Mouse (Mus musculus): ENCODE measurements around the gene Sort1. TPM values are rescaled to one million over a fixed set of nuclear protein-coding genes. Genes with fewer than 3 reads are reported as not detected.

The Sort1 gene
- polyA plus RNA-seq, 1 experiment from 2014 or later, result 12.1 TPM

DNA sequence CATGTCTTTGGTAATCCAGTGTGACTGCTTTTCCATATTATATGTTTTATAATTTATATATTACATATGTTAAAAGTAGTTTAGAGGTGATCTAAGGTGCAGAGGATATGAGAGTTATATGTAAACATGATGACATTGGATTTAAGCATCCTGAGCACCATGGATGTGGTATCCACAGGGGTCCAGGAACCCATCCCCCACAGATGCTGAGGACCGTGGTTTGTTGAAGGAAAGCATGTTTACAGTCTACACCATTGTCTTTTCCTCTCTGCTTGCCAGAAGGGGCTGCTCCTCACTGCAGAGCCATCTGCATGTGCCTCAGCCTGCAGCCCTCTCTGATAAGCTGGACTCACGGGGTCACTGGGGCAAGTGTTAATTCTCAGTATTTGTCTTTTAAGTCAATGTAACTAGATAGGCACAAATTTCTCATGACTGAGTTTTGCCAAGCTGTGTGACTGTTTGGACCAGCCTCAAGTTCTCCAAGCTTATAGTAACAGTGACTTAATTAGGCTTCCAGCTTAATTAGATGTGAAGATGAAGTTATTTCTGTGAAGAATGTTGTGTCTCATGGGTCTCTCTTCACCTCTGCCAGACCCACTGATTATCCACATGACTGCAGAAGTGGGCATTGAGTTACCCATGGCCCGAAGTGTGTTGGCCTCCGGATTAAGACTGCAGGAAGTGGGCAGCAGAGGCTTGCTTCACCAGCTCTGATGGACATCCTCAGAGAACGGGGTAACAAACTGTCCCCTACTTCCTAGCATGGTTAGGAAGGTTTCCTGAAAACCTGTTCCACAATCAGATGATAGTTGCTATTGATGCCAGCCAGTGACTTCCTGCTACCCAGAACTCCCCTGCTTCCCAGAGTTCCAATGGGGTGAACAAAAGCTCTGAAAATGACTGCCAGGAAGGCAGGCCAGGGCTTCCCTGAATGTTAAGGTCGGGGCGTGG is 14.0 kb downstream of the Sort1 start:
- peaks cover 40% of the 10 kb centered on the region for H3K4me1 ChIP-seq
- H3K4me2 ChIP-seq, result no peak overlapping the region
- no peak overlapping the region for H3K9ac ChIP-seq
- no peaks in the 10 kb centered on the region for H3K27me3 ChIP-seq
- no peak overlapping the region for H3K27ac ChIP-seq
- ATAC-seq (replicated peaks; ENCODE audit: low FRiP score), result no peak
- no peaks in the 10 kb centered on the region for H3K36me3 ChIP-seq
- 69% methylated on average over 7 of the region's 7 CpGs for WGBS
- H3K9me3 ChIP-seq (replicated peaks), result no peaks in the 10 kb centered on the region
- H3K4me3 ChIP-seq (replicated peaks), result no peak overlapping the region

DNA sequence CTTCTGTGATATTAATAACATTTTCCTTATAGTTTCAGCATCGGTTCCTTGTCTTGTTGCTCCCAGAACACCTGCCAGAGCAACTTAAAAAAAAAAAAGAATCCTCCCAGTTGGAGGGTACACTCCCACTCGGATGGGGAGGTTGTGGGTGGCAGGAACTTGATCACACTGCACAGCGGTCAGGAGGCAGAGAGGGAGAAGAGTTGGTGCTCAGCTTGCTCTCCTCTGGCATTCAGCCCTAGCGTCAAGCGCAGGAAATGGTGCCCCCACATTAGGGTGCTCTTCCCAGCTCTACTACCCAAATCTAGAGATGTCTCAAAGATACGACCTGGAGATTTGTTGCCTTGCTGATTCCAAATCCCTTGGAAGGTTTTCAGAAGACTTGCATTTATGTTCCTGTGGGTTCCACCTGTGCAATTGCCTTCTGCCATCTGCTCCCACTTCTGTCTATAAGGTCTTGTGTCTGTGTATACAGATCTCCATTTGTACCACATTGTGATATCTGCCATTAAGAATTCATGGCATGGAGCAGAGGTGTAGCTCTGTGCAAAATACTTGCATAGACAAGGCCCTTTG is 16.7 kb downstream of the Sort1 start:
- no peak overlapping the region for H3K9ac ChIP-seq
- ATAC-seq (replicated peaks; ENCODE audit: low FRiP score), result no peak
- WGBS, result 62% methylated on average over 6 of the region's 6 CpGs
- H3K4me3 ChIP-seq (replicated peaks), result no peak overlapping the region
- H3K36me3 ChIP-seq, result no peaks in the 10 kb centered on the region
- H3K4me2 ChIP-seq, result no peak overlapping the region
- H3K4me1 ChIP-seq, result peaks cover 31% of the 10 kb centered on the region
- H3K9me3 ChIP-seq (replicated peaks), result no peaks in the 10 kb centered on the region
- H3K27me3 ChIP-seq, result no peaks in the 10 kb centered on the region
- H3K27ac ChIP-seq, result no peak overlapping the region

DNA sequence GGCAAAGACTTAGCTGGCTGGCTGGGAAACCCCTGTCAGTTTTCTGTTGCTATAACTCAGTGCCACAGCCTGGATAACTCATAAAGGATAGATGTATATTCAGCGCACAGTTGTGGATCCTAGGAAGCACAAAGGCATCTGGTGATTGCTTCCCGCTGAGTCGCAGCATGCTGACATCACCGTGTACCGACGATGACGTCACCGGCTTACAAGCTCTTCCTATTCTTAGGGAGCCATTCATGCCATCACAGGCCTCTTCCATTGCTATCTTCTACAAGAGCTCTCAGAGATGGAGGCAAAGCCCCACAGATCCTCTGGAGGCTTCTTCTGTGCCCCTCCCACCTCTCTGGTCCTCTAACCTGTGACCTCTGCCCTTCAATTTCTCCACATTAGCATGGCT is 19.8 kb downstream of the Sort1 start:
- no peak for ATAC-seq (replicated peaks; ENCODE audit: low FRiP score)
- H3K4me3 ChIP-seq (replicated peaks), result no peak overlapping the region
- no peaks in the 10 kb centered on the region for H3K27me3 ChIP-seq
- 90% methylated on average over 8 of the region's 8 CpGs for WGBS
- no peak overlapping the region for H3K4me2 ChIP-seq
- H3K27ac ChIP-seq, result no peak overlapping the region
- no peak overlapping the region for H3K9ac ChIP-seq
- no peaks in the 10 kb centered on the region for H3K9me3 ChIP-seq (replicated peaks)
- no peaks in the 10 kb centered on the region for H3K36me3 ChIP-seq
- peaks cover 18% of the 10 kb centered on the region; the same call in 1 of the 2 replicates for H3K4me1 ChIP-seq

DNA sequence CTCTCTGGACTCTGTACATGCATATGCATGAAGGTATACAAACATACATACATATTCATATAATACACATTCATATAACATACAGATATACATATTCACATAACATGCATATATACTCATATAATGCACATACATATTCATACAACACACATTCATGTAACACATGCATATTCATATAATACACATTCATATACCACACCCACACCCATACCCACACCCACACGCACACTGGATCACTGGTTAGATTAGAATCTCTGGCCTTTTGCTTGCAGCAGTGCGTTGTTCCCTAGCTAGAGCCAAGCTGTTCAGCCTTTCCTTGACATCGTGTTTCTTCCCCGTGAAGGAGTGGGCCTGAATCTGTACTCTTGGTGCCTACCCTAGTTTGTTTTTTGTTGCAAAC is 20.9 kb downstream of the Sort1 start:
- Histone ChIP-seq H3K9me3 (replicated peaks) (no peaks in the 10 kb centered on the region), H3K4me1 (peaks cover 18% of the 10 kb centered on the region; the same call in 1 of the 2 replicates), H3K4me3 (replicated peaks) (no peak overlapping the region), H3K9ac (no peak overlapping the region), H3K4me2 (no peak overlapping the region), H3K36me3 (no peaks in the 10 kb centered on the region), H3K27me3 (no peaks in the 10 kb centered on the region), H3K27ac (no peak overlapping the region)
- WGBS, result 79% methylated on average over 4 of the region's 4 CpGs
- ATAC-seq (replicated peaks; ENCODE audit: low FRiP score), result no peak

DNA sequence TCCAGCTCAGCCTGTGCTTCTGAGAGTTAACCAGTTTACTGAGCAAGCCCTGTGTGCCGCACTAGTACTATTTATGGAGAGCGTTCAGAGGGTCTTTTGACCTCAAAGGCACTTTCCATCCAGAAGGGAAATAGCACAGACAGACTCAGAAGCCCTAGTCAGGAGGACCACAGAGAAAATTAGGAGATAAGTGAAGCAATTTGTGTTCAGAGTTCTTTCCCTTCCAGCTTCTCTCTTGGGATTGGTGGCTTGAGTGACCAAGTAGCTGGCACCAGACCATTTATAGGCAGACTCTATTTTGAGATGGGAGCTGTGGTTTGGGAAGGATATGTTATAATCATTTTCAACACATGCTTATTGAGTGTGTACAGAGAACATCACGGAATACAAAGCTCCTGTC is 22.5 kb downstream of the Sort1 start:
- WGBS, result 58% methylated on average over 3 of the region's 3 CpGs
- H3K9me3 ChIP-seq (replicated peaks), result no peaks in the 10 kb centered on the region
- no peak for ATAC-seq (replicated peaks; ENCODE audit: low FRiP score)
- H3K27me3 ChIP-seq, result no peaks in the 10 kb centered on the region
- peaks cover 15% of the 10 kb centered on the region; the same call in 1 of the 2 replicates for H3K4me1 ChIP-seq
- no peak overlapping the region for H3K27ac ChIP-seq
- H3K9ac ChIP-seq, result no peak overlapping the region
- H3K4me2 ChIP-seq, result no peak overlapping the region
- H3K36me3 ChIP-seq, result peaks cover 5% of the 10 kb centered on the region; the same call in 1 of the 2 replicates
- no peak overlapping the region for H3K4me3 ChIP-seq (replicated peaks)

DNA sequence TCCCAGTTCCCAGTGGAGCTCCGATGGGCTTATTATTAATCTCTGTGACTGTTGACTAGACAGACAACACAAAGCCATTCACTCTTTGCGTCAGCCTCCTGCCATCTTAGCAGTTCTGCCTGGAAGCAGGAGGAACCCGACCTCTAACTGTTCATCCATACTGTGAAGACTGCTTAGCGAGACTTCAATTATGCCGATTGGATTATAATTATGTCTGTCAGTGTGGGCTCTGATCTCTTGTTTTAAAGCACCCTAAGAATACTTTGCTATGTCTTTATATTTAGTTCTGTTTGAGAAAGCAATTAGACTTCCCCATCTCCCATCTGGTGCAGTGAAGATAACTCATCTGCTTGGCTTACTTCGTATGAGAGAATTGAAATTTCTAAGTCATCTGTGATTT is 23.6 kb downstream of the Sort1 start:
- H3K4me2 ChIP-seq, result no peak overlapping the region
- 80% methylated on average over 6 of the region's 6 CpGs for WGBS
- no peak overlapping the region for H3K4me3 ChIP-seq (replicated peaks)
- peaks cover 8% of the 10 kb centered on the region; the same call in 1 of the 2 replicates for H3K36me3 ChIP-seq
- peaks cover 15% of the 10 kb centered on the region; the same call in 1 of the 2 replicates for H3K4me1 ChIP-seq
- H3K9ac ChIP-seq, result no peak overlapping the region
- ATAC-seq (replicated peaks; ENCODE audit: low FRiP score), result no peak
- H3K9me3 ChIP-seq (replicated peaks), result no peaks in the 10 kb centered on the region
- H3K27ac ChIP-seq, result no peak overlapping the region
- no peaks in the 10 kb centered on the region for H3K27me3 ChIP-seq

DNA sequence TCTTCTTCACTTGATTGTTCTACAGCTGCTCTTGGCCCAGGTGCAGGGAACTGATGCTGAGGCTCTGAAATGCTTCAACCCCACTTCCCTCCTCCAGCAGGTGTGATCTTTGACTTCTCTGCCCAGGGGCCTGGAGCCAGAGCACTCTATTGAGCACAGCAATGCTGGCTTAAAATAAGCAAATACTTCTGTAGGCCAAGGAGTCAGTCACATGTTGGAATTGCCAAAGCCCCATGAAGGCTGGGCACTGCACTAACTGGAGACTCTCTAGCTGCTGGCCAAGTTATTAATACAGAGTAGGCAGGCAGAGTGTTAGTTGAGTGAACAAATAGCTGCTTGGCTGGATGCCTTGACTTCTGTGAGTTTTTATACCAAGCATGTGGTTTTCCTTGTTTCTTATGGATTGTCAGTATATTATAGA is 27.0 kb downstream of the Sort1 start:
- no peak overlapping the region for H3K4me3 ChIP-seq (replicated peaks)
- no peak overlapping the region for H3K4me2 ChIP-seq
- H3K9me3 ChIP-seq (replicated peaks), result no peaks in the 10 kb centered on the region
- H3K36me3 ChIP-seq, result peaks cover 8% of the 10 kb centered on the region; the same call in 1 of the 2 replicates
- ATAC-seq (replicated peaks; ENCODE audit: low FRiP score), result no peak
- H3K27me3 ChIP-seq, result no peaks in the 10 kb centered on the region
- H3K27ac ChIP-seq, result no peak overlapping the region
- peaks cover 8% of the 10 kb centered on the region; the same call in 1 of the 2 replicates for H3K4me1 ChIP-seq
- H3K9ac ChIP-seq, result no peak overlapping the region

DNA sequence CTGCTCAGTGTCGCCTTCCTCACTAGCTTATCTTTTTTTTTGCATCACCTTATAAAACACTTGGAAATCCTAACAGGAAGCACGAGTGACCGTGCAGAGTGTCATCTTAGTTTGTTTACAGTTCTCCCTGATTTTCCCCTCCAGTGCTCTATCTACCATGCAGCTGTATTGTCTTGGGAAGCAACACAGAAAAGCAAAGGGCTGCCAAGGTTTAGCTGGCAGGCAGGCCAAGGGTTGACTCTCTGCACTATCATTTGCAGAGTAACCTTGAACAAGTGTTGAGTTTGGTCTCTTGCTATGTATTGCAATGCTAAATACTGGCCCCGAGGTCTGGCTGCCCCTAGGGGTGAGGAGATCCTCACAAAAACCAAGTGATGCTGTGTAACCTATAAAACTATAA is 27.8 kb downstream of the Sort1 start:
- WGBS, result 74% methylated on average over 4 of the region's 4 CpGs
- Histone ChIP-seq H3K4me1 (0 out of 2 replicates have a peak, but pooled peaks cover under 1% of the 10 kb centered on the region), H3K36me3 (peaks cover 8% of the 10 kb centered on the region; the same call in 1 of the 2 replicates), H3K27me3 (no peaks in the 10 kb centered on the region), H3K9ac (no peak overlapping the region), H3K4me3 (replicated peaks) (no peak overlapping the region), H3K4me2 (no peak overlapping the region), H3K27ac (no peak overlapping the region), H3K9me3 (replicated peaks) (no peaks in the 10 kb centered on the region)
- no peak for ATAC-seq (replicated peaks; ENCODE audit: low FRiP score)

DNA sequence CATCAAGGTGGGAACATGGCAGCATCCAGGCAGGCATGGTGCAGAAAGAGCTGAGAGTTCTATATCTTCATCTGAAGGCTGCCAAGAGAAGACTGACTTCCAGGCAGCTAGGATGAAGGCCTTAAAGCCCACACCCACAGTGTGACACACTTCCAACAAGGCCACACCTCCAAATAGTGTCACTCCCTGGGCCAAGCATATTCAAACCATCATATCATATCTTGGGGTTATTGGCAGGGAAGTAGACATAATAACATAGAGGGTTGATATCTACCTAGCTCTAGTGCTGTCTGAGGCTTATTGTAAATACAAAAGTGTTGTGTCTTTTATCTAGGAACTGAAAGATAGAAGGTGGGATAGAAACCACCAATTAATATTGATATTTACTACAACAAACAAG is 28.5 kb downstream of the Sort1 start:
- Histone ChIP-seq H3K27me3 (no peaks in the 10 kb centered on the region), H3K4me1 (no peaks in the 10 kb centered on the region), H3K27ac (no peak overlapping the region), H3K36me3 (peaks cover 8% of the 10 kb centered on the region; the same call in 1 of the 2 replicates), H3K9ac (no peak overlapping the region), H3K4me3 (replicated peaks) (no peak overlapping the region), H3K4me2 (no peak overlapping the region), H3K9me3 (replicated peaks) (no peaks in the 10 kb centered on the region)
- no peak for ATAC-seq (replicated peaks; ENCODE audit: low FRiP score)

DNA sequence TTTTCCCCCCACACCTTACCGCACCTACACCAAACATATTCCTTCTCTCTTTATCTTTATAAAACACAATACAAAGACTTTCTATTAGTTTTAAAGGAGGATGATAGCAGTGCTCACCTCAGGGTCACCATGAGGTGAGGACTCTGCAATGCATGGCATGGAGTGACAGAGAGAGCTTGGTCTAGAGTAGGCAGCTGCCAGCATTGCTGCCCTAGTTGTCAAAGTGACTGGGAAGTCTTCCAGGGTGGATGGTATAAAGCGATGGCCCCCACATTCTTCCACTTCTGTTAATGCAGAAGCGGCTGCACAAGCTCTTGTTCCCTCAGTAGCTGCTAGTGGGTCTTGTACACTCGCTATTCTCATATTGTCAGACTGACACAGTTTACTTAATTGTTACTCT is 29.3 kb downstream of the Sort1 start:
- no peaks in the 10 kb centered on the region for H3K4me1 ChIP-seq
- H3K27ac ChIP-seq, result no peak overlapping the region
- 90% methylated on average over 4 of the region's 4 CpGs for WGBS
- H3K27me3 ChIP-seq, result no peaks in the 10 kb centered on the region
- ATAC-seq (replicated peaks; ENCODE audit: low FRiP score), result no peak
- peaks cover 8% of the 10 kb centered on the region; the same call in 1 of the 2 replicates for H3K36me3 ChIP-seq
- no peaks in the 10 kb centered on the region for H3K9me3 ChIP-seq (replicated peaks)
- no peak overlapping the region for H3K4me3 ChIP-seq (replicated peaks)
- H3K4me2 ChIP-seq, result no peak overlapping the region
- H3K9ac ChIP-seq, result no peak overlapping the region

DNA sequence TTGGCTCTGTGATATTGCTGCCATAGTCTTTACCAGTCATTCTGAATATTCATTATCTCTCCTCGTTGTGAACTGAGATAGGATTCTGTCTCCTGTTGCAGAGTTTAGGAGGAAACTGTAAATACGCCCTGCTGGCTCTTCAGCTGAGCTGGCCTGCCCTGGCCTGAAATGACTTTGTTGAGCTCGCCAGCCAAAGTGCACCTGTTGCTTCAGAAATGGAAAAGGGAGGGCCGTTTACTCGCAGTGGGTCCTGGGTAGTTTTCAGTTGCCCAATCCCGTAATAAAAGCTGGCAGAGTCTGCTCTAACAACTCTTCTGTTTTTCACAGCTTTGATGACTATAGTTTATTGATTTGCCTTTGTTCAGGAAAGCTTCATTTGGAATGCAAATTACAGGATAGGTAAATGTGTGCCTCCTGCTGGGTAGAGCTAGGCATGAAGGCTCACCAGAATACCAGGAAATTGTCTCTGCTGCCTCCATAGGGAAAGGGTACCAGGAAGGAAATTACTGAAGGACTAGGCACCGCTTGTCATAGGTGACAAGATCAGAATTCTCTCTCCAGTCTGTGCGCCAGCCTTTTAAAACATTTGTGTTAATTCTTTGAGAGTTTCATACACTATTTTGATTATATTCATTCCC is 30.3 kb downstream of the Sort1 start:
- no peak overlapping the region for H3K4me3 ChIP-seq (replicated peaks)
- no peaks in the 10 kb centered on the region for H3K9me3 ChIP-seq (replicated peaks)
- 54% methylated on average over 8 of the region's 8 CpGs for WGBS
- H3K4me2 ChIP-seq, result no peak overlapping the region
- H3K27me3 ChIP-seq, result no peaks in the 10 kb centered on the region
- H3K9ac ChIP-seq, result no peak overlapping the region
- H3K4me1 ChIP-seq, result no peaks in the 10 kb centered on the region
- H3K36me3 ChIP-seq, result peaks cover 8% of the 10 kb centered on the region; the same call in 1 of the 2 replicates
- no peak overlapping the region for H3K27ac ChIP-seq
- ATAC-seq (replicated peaks; ENCODE audit: low FRiP score), result no peak

DNA sequence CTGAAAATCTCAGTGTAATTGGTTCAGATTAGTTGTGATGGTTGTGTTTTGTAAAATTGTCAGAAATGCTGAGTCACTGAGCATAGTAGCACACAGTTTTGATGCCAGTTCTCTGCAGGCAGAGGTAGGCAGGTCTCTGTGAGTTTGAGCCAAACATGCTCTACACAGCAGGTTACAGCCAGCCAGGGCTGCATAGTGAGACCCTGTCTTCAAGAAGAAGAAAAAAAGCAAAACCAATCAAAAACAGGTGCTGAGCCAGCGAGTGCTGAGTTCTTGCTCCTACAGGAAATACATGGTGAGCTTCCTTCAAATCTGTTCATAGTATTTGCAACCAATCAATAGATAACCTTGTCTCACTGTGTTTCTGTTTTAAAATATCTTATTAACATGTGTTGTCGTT is 34.6 kb downstream of the Sort1 start:
- Histone ChIP-seq H3K9ac (no peak overlapping the region), H3K4me3 (replicated peaks) (no peak overlapping the region), H3K27ac (no peak overlapping the region), H3K4me2 (no peak overlapping the region), H3K27me3 (no peaks in the 10 kb centered on the region), H3K4me1 (no peaks in the 10 kb centered on the region), H3K9me3 (replicated peaks) (no peaks in the 10 kb centered on the region), H3K36me3 (no peaks in the 10 kb centered on the region)
- ATAC-seq (replicated peaks; ENCODE audit: low FRiP score), result no peak
- 62% methylated on average over 2 of the region's 2 CpGs for WGBS
